Mouse (Mus musculus): Measurements from ENCODE around the gene Gps2. TPM values are rescaled to one million over a fixed set of nuclear protein-coding genes. Genes with fewer than 3 reads are reported as not detected.
A peak's percentile ranks its signal among the peaks of the same experiment; 100 is the strongest.
"Not testable (repeated sequence)": the region's sequence is repeated elsewhere in the genome, so short reads cannot be mapped to it uniquely, and the experiment has no call there.

Gps2 gene
- polyA plus RNA-seq, 1 experiment from 2014 or later: 107 TPM

DNA sequence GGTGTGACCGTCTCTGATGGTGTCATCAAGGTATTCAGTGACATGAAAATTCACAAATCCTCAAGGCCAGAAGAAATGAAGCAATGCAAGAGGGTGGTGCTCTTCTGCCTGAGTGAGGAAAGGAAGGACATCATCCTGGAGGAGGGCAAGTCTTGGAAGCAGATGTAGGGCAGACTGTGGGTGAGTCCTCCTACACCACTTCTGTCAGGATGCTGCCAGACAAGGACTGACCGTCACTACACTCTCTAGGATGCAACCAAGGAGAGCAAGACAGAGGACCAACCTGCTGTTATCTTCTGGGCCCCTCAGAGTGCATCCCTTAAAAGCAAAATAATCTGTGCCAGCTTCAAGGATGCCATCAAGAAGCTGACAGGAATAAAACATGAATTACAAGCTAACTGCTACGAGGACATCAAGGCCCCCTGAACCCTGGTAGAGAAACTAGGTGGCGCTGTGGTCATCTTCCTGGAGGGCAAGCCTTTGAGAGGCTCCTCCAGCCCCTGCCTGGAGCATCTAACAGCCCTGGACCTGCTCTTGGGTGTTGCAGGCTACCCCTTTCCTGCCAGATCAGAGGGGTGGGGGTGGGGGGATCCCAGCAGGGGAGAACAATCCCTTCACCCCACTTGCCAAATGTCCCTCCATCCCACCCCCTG lies 37.2 kb downstream of the Gps2 start:
- Histone ChIP-seq H3K4me1 (replicated peaks) (peaks cover 37% of the 10 kb centered on the region), H3K9ac (no peak overlapping the region), H3K9me3 (replicated peaks) (no peaks in the 10 kb centered on the region), H3K4me3 (replicated peaks) (no peak overlapping the region), H3K36me3 (no peaks in the 10 kb centered on the region), H3K27me3 (peaks cover 47% of the 10 kb centered on the region), H3K4me2 (no peak overlapping the region), H3K27ac (no peak overlapping the region)
- 40% methylated on average over 4 of the region's 4 CpGs for WGBS (ENCODE audit: insufficient replicate concordance)
- ATAC-seq (ENCODE audit: low read depth): no peak
- no peak for DNase-seq

DNA sequence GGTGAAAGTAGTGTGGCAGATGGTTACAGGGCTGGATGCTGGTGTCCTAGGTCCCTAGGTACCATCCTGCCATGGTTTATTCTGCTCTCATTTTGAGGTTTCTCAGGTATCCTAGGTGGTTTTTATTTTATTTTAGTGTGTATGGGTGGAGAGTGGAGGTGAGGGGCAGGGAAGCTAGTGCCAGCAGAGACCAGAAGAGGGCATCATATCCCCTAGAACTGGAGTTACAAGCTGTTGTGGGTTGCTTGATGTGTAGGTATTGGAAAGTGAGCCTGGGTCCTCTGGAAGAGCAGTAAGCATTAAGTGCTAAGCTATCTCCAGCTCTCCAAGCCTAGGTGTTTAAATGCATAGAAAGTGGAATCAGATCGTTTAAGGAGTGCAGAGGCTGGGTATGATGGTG lies 38.6 kb downstream of the Gps2 start:
- H3K4me3 ChIP-seq (replicated peaks): no peak overlapping the region
- ATAC-seq (ENCODE audit: low read depth) (no peak), DNase-seq (no peak)
- peaks cover 56% of the 10 kb centered on the region for H3K27me3 ChIP-seq
- no peak overlapping the region for H3K9ac ChIP-seq
- peaks cover 25% of the 10 kb centered on the region for H3K4me1 ChIP-seq (replicated peaks)
- no peaks in the 10 kb centered on the region for H3K36me3 ChIP-seq
- WGBS (ENCODE audit: insufficient replicate concordance): 30% methylated on average over 1 of the region's 1 CpGs
- no peak overlapping the region for H3K27ac ChIP-seq
- H3K4me2 ChIP-seq: no peak overlapping the region
- no peaks in the 10 kb centered on the region for H3K9me3 ChIP-seq (replicated peaks)

DNA sequence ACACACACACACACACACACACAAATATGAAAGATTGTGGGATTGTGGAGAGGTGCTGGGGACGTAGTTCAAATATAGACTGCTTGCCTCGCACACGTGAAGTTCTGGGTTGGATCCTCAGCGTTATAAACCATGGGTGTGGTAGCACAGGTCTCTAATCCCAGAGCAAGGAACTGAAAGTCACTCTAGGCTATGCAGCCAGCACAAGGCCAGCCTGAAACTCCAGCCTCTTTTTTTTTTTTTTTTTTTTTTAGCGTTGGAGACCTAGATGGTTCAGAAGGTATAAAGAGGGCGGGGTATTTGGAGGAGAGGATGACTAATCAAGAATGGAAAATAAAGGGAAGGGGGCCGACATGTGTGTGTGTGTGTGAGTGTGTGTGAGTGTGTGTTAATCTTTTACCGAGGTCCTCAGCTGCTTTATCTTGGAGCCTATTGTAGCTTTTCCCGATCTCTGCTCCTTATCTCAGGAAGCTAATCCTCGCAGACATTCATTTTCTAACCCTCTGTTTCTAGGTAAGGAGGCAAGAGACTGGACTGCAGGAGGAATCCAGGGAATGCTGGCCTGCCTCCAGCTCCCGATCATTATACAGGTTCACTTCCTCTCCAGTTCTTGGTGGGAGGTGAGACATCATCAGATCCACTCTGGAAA lies 39.7 kb downstream of the Gps2 start:
- H3K4me1 ChIP-seq (replicated peaks): peaks cover 16% of the 10 kb centered on the region
- H3K9me3 ChIP-seq (replicated peaks): no peaks in the 10 kb centered on the region
- peaks cover 60% of the 10 kb centered on the region for H3K27me3 ChIP-seq
- H3K9ac ChIP-seq: no peak overlapping the region
- DNase-seq (no peak), ATAC-seq (ENCODE audit: low read depth) (no peak)
- no peak overlapping the region for H3K27ac ChIP-seq
- H3K36me3 ChIP-seq: no peaks in the 10 kb centered on the region
- H3K4me3 ChIP-seq (replicated peaks): no peak overlapping the region
- H3K4me2 ChIP-seq: no peak overlapping the region
- WGBS (ENCODE audit: insufficient replicate concordance): 33% methylated on average over 11 of the region's 11 CpGs

DNA sequence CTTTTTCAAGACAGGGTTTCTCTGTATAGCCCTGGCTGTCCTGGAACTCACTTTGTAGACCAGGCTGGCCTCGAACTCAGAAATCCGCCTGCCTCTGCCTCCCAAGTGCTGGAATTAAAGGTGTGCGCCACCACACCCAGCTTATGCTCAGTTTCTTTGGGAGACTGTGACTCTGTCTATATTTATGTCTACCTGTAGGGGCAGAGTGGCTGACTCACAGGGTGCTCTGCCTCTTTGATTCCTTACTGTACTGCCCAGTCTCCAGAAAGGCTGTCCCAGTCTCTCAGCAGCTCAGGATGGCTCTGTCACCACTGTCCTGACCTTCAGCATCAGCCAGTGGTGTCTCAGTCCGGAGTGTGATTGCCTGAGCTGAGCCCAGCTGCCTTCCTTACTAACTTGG lies 41.9 kb downstream of the Gps2 start:
- not testable (repeated sequence) for H3K27ac ChIP-seq; H3K4me3 ChIP-seq (replicated peaks); H3K4me2 ChIP-seq; DNase-seq; H3K9me3 ChIP-seq (replicated peaks); H3K36me3 ChIP-seq; H3K4me1 ChIP-seq (replicated peaks); H3K9ac ChIP-seq; ATAC-seq (ENCODE audit: low read depth)
- peaks cover 71% of the 10 kb centered on the region for H3K27me3 ChIP-seq
- WGBS (ENCODE audit: insufficient replicate concordance): 53% methylated on average over 4 of the region's 4 CpGs

DNA sequence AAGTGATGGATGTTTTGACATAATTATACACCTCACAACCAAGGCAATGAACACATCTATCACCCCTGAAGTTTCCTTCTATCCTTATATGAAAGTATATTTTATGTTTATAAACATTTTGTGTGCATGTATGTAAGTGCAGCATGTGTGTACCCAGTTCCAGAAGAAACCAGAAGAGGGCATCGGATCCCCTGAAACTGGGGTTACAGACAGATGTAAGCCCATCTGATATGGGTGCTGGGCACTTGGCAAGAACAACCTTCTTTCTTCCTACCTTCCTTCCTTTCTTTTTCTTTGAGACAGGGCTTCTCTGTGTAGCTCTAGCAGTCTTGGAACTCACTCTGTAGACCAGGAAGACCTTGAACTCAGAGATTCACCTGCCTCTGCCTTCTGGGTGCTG lies 42.5 kb downstream of the Gps2 start:
- Histone ChIP-seq H3K36me3 (no peaks in the 10 kb centered on the region), H3K4me2 (no peak overlapping the region), H3K27me3 (peaks cover 72% of the 10 kb centered on the region), H3K27ac (no peak overlapping the region), H3K9ac (no peak overlapping the region), H3K4me3 (replicated peaks) (no peak overlapping the region), H3K4me1 (replicated peaks) (peaks cover 7% of the 10 kb centered on the region; the same call in 1 of the 2 replicates), H3K9me3 (replicated peaks) (no peaks in the 10 kb centered on the region)
- ATAC-seq (ENCODE audit: low read depth) (no peak), DNase-seq (no peak)
- 77% methylated on average over 1 of the region's 1 CpGs for WGBS (ENCODE audit: insufficient replicate concordance)

DNA sequence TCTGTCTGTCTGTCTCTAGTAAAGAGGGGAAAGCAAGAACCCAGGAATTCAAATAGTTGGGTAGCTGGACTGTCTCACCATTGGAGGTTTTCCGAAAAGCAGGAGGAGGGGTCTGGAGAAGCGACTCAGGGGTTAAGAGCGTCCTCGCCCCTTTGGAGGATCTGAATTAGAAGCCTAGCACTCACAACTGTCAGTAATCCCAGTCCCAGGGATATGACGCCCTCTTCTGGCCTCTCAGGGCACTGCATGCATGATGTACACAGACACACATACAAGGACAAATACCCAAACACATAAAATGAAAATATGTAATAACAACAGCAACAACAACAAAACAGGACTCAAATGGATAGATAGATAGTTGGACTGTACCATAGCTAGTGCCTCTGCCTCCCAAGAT lies 46.9 kb downstream of the Gps2 start:
- peaks cover 7% of the 10 kb centered on the region for H3K4me1 ChIP-seq (replicated peaks)
- no peaks in the 10 kb centered on the region for H3K36me3 ChIP-seq
- 24% methylated on average over 5 of the region's 5 CpGs for WGBS (ENCODE audit: insufficient replicate concordance)
- H3K9ac ChIP-seq: no peak overlapping the region
- no peaks in the 10 kb centered on the region for H3K9me3 ChIP-seq (replicated peaks)
- H3K27me3 ChIP-seq: peaks cover 90% of the 10 kb centered on the region
- ATAC-seq (ENCODE audit: low read depth): no peak
- no peak overlapping the region for H3K27ac ChIP-seq
- H3K4me3 ChIP-seq (replicated peaks): no peak overlapping the region
- no peak overlapping the region for H3K4me2 ChIP-seq
- DNase-seq: no peak

DNA sequence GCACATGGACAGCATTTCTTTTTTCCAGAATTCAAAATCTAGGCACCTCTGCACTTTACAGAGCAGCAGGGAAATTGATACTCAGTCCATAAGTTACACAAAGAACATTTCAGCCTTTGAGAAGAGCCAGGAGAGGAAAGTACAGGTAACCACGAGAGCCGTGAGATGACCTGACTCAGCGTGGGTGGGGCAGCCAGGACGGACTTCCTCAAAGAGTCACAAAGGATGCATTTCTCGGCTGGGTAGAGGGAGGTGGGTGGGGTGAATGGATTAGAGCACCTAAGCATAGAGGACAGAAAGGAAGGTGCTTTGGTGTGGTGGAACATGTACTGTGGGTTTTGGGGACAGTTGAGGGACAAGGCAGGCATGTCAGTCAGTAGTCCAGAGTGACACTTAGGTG lies 48.2 kb downstream of the Gps2 start:
- no peak for ATAC-seq (ENCODE audit: low read depth)
- Histone ChIP-seq H3K9me3 (replicated peaks) (no peaks in the 10 kb centered on the region), H3K9ac (no peak overlapping the region), H3K4me2 (no peak overlapping the region), H3K4me1 (replicated peaks) (peaks cover 19% of the 10 kb centered on the region), H3K27me3 (peaks cover 92% of the 10 kb centered on the region), H3K4me3 (replicated peaks) (no peak overlapping the region), H3K36me3 (no peaks in the 10 kb centered on the region), H3K27ac (no peak overlapping the region)
- no peak for DNase-seq
- WGBS (ENCODE audit: insufficient replicate concordance): 15% methylated on average over 5 of the region's 5 CpGs

DNA sequence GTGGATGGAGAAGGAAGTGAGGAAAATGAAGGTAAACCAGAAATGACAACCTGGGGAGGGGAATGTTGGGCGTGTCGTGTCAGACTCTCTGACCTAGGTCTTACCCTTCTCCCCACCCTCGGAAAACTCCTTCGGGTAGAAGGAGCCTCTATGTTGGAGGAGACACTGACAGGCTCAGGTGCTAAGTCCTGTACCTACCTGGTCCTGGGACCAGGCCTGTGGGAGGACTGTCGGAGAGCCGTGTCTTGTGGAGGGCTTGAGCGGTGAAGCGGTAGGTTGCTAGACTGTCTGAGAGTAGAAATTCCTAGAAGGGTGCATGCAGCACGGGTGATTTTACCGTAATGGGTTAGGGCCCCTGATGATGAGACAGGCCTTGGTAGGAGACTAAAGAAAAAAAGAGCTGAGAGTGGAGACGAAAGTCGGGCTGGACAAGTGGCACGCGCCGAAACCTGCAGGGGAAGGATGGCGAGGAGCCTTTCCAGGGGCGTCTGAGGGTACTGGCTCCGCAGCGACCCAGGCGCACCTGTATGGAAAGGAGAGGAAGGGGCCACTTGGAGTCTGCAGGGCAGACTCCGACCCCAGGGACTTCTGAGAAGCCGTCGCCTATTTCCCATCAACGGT lies 51.1 kb downstream of the Gps2 start, which contains the start of gene Cldn7:
Gene Cldn7, plus strand, starts transcription at position 130 of the 621 bp plus-strand sequence.
- ATAC-seq (ENCODE audit: low read depth) (no peak), DNase-seq (no peak)
- no peak within 1 kb of the TSS for H3K27ac ChIP-seq
- peaks cover 29% of the 10 kb centered on the region for H3K4me1 ChIP-seq (replicated peaks)
- WGBS (ENCODE audit: insufficient replicate concordance): 13% methylated on average over 24 of the region's 24 CpGs
- H3K4me2 ChIP-seq: peak within 1 kb of the TSS; percentile 42
- peak within 1 kb of the TSS; percentile 47 for H3K4me3 ChIP-seq (replicated peaks)
- H3K27me3 ChIP-seq: peaks cover 87% of the 10 kb centered on the region
- H3K36me3 ChIP-seq: peaks cover 17% of the 10 kb centered on the region
- no peaks in the 10 kb centered on the region for H3K9me3 ChIP-seq (replicated peaks)
- no peak within 1 kb of the TSS for H3K9ac ChIP-seq

DNA sequence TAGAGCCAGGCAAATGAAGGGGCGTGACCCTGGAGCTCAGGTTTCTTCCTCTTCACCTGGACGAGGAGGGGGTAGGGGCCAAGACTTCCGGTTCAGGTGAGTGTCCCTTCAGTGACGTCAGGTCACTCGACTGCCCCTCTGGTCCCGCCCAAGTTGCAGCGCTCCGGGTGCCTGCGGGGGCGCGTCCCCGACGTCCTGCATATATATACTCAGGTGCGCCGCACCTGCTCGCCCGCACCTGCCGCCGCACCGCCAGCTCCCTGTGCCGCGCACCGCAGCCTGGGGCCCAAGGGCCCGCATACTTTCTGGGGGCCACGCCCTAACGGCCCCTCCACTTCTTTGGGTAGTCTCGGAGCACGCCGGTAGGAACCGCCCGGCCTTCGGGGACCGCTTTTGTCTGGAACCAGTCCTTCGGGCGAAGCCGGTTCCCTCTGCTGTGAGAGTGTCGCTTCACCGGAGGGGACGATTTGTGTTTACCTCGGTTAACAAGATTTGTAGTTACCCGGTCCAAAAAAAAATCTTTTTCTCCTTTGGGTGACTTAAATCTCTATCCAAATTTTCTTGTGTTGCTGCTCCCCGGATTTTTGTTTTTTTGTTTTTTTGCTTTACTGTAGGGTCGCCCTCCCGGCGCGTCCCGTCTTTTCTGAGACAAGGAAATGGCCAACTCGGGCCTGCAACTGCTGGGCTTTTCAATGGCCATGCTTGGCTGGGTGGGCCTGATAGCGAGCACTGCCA lies 51.8 kb downstream of the Gps2 start:
- DNase-seq (no peak), ATAC-seq (ENCODE audit: low read depth) (no peak)
- Histone ChIP-seq H3K36me3 (peaks cover 23% of the 10 kb centered on the region), H3K4me3 (replicated peaks) (peak overlapping the region; percentile 47), H3K27me3 (peaks cover 81% of the 10 kb centered on the region), H3K9ac (no peak overlapping the region), H3K4me2 (peak overlapping the region; percentile 68), H3K27ac (no peak overlapping the region), H3K4me1 (replicated peaks) (peaks cover 29% of the 10 kb centered on the region), H3K9me3 (replicated peaks) (no peaks in the 10 kb centered on the region)
- WGBS (ENCODE audit: insufficient replicate concordance): 3% methylated on average over 49 of the region's 49 CpGs
